Mouse (Mus musculus): Measurements from ENCODE around the gene Fam13a. TPM values are rescaled to one million over a fixed set of nuclear protein-coding genes. Genes with fewer than 3 reads are reported as not detected.
A peak's percentile ranks its signal among the peaks of the same experiment; 100 is the strongest.

Gene Fam13a
- polyA plus RNA-seq (2014; fragmentation: Nextera tagmentation; extraction: Ambion mirVana): 4.1 and 4.3 TPM in 2 replicates

DNA sequence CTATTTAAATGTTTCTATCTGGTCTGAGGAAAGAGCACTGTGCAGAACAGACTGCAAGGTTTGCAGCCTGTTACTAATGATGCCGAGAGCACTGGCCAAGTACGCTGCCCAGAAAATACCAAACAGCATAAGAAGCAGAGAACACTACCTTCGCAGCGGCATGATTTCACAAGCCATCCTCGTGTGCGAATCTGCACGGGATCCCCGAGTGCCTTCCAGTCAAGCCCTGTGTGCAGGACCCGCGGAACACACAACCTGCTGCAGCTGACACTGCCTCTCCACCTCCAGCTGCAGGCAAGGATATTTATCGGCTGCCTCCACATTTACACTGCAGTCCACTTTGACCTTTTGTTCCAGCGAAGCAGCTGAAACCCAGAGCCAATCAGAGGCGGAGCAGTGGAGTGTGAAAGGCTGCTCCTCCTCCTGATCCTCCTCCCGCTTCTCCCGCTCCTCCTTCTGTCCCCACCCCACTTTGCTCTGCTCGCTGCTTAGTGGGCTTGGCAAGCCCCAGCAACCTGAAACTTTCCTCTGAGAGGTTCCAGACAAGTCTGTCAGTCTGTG lies at the start of gene Fam13a:
Fam13a (minus strand) TSS at position 386 of the 561 bp plus-strand sequence.
- WGBS: under 1% methylated on average over 16 of the region's 16 CpGs
- peak; percentile 98 for ATAC-seq (ENCODE audit: insufficient number of reproducible peaks, low FRiP score, low TSS enrichment, low read depth)

DNA sequence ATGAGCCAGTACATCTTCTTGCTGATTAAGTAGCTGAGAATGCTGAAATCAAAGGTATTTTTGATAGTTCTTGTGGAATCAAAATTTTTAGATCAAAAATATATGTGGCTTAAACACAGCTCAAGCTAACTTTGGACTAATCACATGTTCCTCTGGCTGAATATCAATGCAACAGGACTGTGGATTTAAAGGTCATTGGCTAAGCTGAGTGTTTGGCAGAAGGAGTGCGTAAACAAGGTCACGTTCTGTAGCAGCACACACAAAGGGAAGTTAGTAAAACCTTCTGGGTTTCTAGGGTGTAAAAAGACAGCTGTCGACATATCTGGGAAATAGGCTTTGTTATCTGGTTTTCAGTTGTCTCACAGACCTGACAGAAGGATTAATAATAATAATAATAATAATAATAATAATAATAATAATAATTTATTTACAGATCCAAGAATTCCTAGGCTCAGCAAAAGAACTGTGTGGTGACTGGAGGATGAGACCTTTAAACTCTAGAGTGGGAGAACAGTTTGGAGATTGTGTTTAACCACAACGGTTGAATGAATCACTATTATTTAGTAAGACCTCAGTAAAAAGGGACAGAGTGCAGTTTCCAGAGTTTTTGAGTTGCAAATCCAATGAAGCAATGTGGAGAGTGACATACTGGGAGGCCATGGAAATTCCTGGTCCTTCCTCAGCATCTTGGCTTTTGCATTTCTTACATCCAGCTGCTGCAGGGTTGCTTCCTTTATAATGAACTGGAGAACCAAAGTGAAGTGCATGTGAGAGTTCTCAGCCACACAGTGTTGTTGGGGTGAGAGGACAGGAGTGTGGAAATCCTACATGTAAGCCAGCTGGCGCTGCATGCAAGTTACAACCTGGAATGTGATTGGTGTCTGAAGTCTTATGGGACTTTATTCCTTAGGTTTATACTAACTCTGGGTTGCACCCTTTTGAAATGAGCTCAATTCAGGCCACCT lies 48.0 kb upstream of the Fam13a start:
- Histone ChIP-seq H3K27me3 (ENCODE audit: control insufficient read depth, insufficient read depth, low read length) (no peaks in the 10 kb centered on the region), H3K4me3 (ENCODE audit: low read depth, low read length) (no peak overlapping the region), H3K27ac (replicated peaks; ENCODE audit: low read depth, low read length) (no peak overlapping the region), H3K9ac (ENCODE audit: low read length) (no peak overlapping the region), H3K9me3 (ENCODE audit: control insufficient read depth, low read length) (peaks cover 3% of the 10 kb centered on the region; the same call in 1 of the 2 replicates), H3K4me2 (ENCODE audit: low read depth, severe bottlenecking) (no peak overlapping the region), H3K36me3 (ENCODE audit: control insufficient read depth, insufficient read depth, low read length) (no peaks in the 10 kb centered on the region), H3K4me1 (ENCODE audit: control insufficient read depth, insufficient read depth, low read length) (no peaks in the 10 kb centered on the region)
- DNase-seq (ENCODE audit: low spot score) (no peak), ATAC-seq (ENCODE audit: insufficient number of reproducible peaks, low FRiP score, low TSS enrichment, low read depth) (no peak)
- WGBS: 89% methylated on average over 5 of the region's 5 CpGs

More for the DNA sequence above, at the start of gene Fam13a:
- DNase-seq (ENCODE audit: low spot score): peak; percentile 82
- peak within 1 kb of the TSS; percentile 57 for H3K4me2 ChIP-seq (ENCODE audit: low read depth, severe bottlenecking)
- H3K4me1 ChIP-seq (ENCODE audit: control insufficient read depth, insufficient read depth, low read length): no peaks in the 10 kb centered on the region
- no peaks in the 10 kb centered on the region for H3K36me3 ChIP-seq (ENCODE audit: control insufficient read depth, insufficient read depth, low read length)
- H3K4me3 ChIP-seq (ENCODE audit: low read depth, low read length): peak within 1 kb of the TSS; percentile 43
- no peak within 1 kb of the TSS for H3K27ac ChIP-seq (replicated peaks; ENCODE audit: low read depth, low read length)
- peak within 1 kb of the TSS; percentile 57 for H3K9ac ChIP-seq (ENCODE audit: low read length)
- no peaks in the 10 kb centered on the region for H3K9me3 ChIP-seq (ENCODE audit: control insufficient read depth, low read length)
- no peaks in the 10 kb centered on the region for H3K27me3 ChIP-seq (ENCODE audit: control insufficient read depth, insufficient read depth, low read length)

DNA sequence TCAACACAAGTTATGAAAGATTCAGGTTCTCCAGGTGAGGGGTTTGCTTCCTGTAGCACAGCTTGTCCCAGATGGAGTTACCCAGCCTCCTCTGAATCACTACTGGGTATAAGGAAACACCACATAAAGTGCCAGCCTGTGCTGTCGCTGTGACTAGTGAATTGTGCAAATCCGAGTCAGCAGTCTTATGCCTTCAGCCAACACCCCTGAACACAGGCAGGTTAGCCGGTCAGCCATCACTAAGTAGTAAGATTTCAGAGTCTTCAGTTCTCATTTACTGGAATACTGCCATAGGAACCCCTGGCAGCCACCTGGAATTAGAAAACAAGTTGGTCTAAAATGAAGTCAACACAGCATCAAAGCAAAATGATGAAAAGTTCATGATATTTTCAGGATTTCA lies 47.3 kb upstream of the Fam13a start:
- H3K9ac ChIP-seq (ENCODE audit: low read length): no peak overlapping the region
- WGBS: 79% methylated on average over 3 of the region's 3 CpGs
- H3K4me2 ChIP-seq (ENCODE audit: low read depth, severe bottlenecking): no peak overlapping the region
- H3K4me3 ChIP-seq (ENCODE audit: low read depth, low read length): no peak overlapping the region
- H3K27ac ChIP-seq (replicated peaks; ENCODE audit: low read depth, low read length): no peak overlapping the region
- no peaks in the 10 kb centered on the region for H3K4me1 ChIP-seq (ENCODE audit: control insufficient read depth, insufficient read depth, low read length)
- ATAC-seq (ENCODE audit: insufficient number of reproducible peaks, low FRiP score, low TSS enrichment, low read depth) (no peak), DNase-seq (ENCODE audit: low spot score) (no peak)
- H3K36me3 ChIP-seq (ENCODE audit: control insufficient read depth, insufficient read depth, low read length): no peaks in the 10 kb centered on the region
- no peaks in the 10 kb centered on the region for H3K27me3 ChIP-seq (ENCODE audit: control insufficient read depth, insufficient read depth, low read length)
- H3K9me3 ChIP-seq (ENCODE audit: control insufficient read depth, low read length): peaks cover 3% of the 10 kb centered on the region; the same call in 1 of the 2 replicates

DNA sequence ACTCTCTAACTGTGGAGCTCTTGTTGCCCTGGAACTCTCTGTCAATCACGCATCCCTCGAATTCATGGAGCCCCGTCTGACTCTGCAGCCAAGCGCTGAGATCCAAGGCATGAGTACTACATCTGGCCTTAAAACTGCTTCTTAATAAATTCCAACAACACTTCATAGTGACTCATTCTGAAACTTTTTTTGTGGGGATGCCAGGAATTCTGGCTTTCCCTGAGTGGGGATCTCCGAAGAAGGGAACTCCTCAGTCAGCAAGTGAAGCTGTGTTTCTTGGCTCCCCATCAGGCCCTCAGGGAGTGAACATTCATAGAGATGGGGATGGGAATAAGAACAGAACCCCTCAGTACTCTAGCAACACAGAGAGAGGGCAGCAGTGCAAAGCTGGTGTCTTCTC lies 43.8 kb upstream of the Fam13a start:
- Histone ChIP-seq H3K4me1 (ENCODE audit: control insufficient read depth, insufficient read depth, low read length) (no peaks in the 10 kb centered on the region), H3K4me2 (ENCODE audit: low read depth, severe bottlenecking) (no peak overlapping the region), H3K9me3 (ENCODE audit: control insufficient read depth, low read length) (no peaks in the 10 kb centered on the region), H3K4me3 (ENCODE audit: low read depth, low read length) (no peak overlapping the region), H3K27ac (replicated peaks; ENCODE audit: low read depth, low read length) (no peak overlapping the region), H3K9ac (ENCODE audit: low read length) (no peak overlapping the region), H3K27me3 (ENCODE audit: control insufficient read depth, insufficient read depth, low read length) (no peaks in the 10 kb centered on the region), H3K36me3 (ENCODE audit: control insufficient read depth, insufficient read depth, low read length) (no peaks in the 10 kb centered on the region)
- ATAC-seq (ENCODE audit: insufficient number of reproducible peaks, low FRiP score, low TSS enrichment, low read depth) (no peak), DNase-seq (ENCODE audit: low spot score) (no peak)
- WGBS: 90% methylated on average over 5 of the region's 5 CpGs

DNA sequence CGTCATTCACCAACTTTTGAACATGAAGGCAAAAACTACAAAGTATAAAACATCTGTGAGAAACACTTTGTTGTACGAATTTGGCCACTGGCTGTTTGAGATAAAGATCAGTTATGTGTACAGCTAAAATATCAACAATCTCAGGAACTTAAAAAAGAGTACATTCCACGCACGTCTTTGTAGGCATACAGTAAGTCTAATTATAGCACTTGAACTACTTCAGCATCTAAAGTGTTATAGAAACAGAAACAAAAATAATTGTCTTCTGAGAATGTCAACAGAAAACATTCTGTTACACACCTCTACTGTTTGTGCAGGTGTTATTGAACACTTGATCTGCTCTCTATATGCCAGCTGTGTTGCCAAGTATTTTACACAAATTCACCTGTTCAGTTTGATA lies 40.1 kb upstream of the Fam13a start:
- 90% methylated on average over 4 of the region's 4 CpGs for WGBS
- H3K27ac ChIP-seq (replicated peaks; ENCODE audit: low read depth, low read length): no peak overlapping the region
- ATAC-seq (ENCODE audit: insufficient number of reproducible peaks, low FRiP score, low TSS enrichment, low read depth): no peak

DNA sequence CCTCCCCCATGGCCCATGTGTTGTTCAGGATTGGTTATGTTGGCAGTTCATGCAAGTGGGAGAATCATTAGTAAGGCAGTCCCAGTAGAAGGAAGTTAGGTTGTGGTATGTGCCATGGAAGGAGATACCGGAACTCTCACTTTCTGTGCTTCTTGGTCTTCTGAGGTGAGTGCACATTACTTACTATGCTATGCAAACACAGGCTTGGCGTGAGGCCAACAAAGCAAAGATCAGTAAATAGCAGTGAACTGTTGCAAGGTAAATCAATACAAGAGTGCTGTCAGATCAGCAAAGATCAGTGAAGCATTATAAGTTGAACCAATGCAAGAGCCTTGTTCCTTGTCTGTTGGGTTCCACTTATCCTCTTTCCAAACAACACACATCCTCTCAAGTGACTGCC lies 28.9 kb upstream of the Fam13a start:
- ATAC-seq (ENCODE audit: insufficient number of reproducible peaks, low FRiP score, low TSS enrichment, low read depth): no peak

More for the DNA sequence above, 40.1 kb upstream of the Fam13a start:
- no peak overlapping the region for H3K4me3 ChIP-seq (ENCODE audit: low read depth, low read length)
- no peaks in the 10 kb centered on the region for H3K27me3 ChIP-seq (ENCODE audit: control insufficient read depth, insufficient read depth, low read length)
- no peaks in the 10 kb centered on the region for H3K36me3 ChIP-seq (ENCODE audit: control insufficient read depth, insufficient read depth, low read length)
- no peak overlapping the region for H3K9ac ChIP-seq (ENCODE audit: low read length)
- no peak overlapping the region for H3K4me2 ChIP-seq (ENCODE audit: low read depth, severe bottlenecking)
- H3K4me1 ChIP-seq (ENCODE audit: control insufficient read depth, insufficient read depth, low read length): no peaks in the 10 kb centered on the region
- DNase-seq (ENCODE audit: low spot score): no peak
- no peaks in the 10 kb centered on the region for H3K9me3 ChIP-seq (ENCODE audit: control insufficient read depth, low read length)

DNA sequence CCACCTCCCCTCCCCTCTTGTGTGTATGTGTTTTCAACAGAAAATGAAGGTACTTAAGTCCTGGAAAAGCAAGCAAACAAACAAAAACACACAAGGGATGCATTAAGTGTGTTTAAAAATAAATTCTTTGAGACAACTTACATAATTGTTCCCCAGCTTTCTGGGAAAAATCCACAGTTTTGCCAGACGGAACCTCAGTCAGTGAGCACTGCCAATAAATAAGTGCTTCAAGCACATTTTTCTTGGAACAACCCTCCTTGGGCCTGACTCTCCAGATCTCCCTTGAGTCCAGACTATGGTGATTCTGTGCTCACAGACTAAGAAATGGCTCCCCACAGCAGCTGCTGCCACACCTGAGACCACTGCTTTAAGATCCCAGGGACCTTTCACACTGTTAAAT lies 15.4 kb upstream of the Fam13a start:
- H3K9me3 ChIP-seq (ENCODE audit: control insufficient read depth, low read length): no peaks in the 10 kb centered on the region
- no peak overlapping the region for H3K4me3 ChIP-seq (ENCODE audit: low read depth, low read length)
- no peak overlapping the region for H3K27ac ChIP-seq (replicated peaks; ENCODE audit: low read depth, low read length)
- H3K9ac ChIP-seq (ENCODE audit: low read length): no peak overlapping the region
- DNase-seq (ENCODE audit: low spot score): no peak
- H3K4me1 ChIP-seq (ENCODE audit: control insufficient read depth, insufficient read depth, low read length): no peaks in the 10 kb centered on the region
- no peak overlapping the region for H3K4me2 ChIP-seq (ENCODE audit: low read depth, severe bottlenecking)
- H3K36me3 ChIP-seq (ENCODE audit: control insufficient read depth, insufficient read depth, low read length): no peaks in the 10 kb centered on the region
- no peaks in the 10 kb centered on the region for H3K27me3 ChIP-seq (ENCODE audit: control insufficient read depth, insufficient read depth, low read length)
- 91% methylated on average over 1 of the region's 1 CpGs for WGBS
- ATAC-seq (ENCODE audit: insufficient number of reproducible peaks, low FRiP score, low TSS enrichment, low read depth): no peak

More for the DNA sequence above, 28.9 kb upstream of the Fam13a start:
- H3K4me1 ChIP-seq (ENCODE audit: control insufficient read depth, insufficient read depth, low read length): no peaks in the 10 kb centered on the region
- no peak overlapping the region for H3K4me2 ChIP-seq (ENCODE audit: low read depth, severe bottlenecking)
- H3K9me3 ChIP-seq (ENCODE audit: control insufficient read depth, low read length): no peaks in the 10 kb centered on the region
- no peak overlapping the region for H3K4me3 ChIP-seq (ENCODE audit: low read depth, low read length)
- no peak overlapping the region for H3K9ac ChIP-seq (ENCODE audit: low read length)
- WGBS: 88% methylated on average over 2 of the region's 2 CpGs
- no peaks in the 10 kb centered on the region for H3K27me3 ChIP-seq (ENCODE audit: control insufficient read depth, insufficient read depth, low read length)
- no peak for DNase-seq (ENCODE audit: low spot score)
- no peaks in the 10 kb centered on the region for H3K36me3 ChIP-seq (ENCODE audit: control insufficient read depth, insufficient read depth, low read length)
- no peak overlapping the region for H3K27ac ChIP-seq (replicated peaks; ENCODE audit: low read depth, low read length)

DNA sequence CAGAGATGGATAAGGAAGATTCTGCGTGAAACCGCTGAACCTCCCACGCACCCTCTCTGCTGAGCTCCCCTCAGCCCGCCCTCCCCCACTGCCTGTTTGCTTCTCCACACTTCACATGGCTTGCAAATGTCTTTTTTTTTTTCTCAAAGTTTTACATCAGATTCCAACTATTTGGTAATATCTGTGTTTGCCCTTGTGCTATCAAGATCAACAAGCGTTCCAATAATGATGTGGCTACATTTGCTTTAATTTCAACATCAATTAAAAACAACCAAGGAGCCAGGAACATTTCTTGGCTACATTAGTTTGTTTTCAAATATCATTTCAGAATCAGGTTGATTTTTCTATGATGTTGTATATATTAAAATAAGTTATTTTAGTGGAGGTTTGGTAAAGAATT lies 8.4 kb upstream of the Fam13a start:
- Histone ChIP-seq H3K4me1 (ENCODE audit: control insufficient read depth, insufficient read depth, low read length) (no peaks in the 10 kb centered on the region), H3K27me3 (ENCODE audit: control insufficient read depth, insufficient read depth, low read length) (no peaks in the 10 kb centered on the region), H3K9ac (ENCODE audit: low read length) (no peak overlapping the region), H3K36me3 (ENCODE audit: control insufficient read depth, insufficient read depth, low read length) (no peaks in the 10 kb centered on the region), H3K27ac (replicated peaks; ENCODE audit: low read depth, low read length) (no peak overlapping the region), H3K4me2 (ENCODE audit: low read depth, severe bottlenecking) (no peak overlapping the region), H3K4me3 (ENCODE audit: low read depth, low read length) (no peak overlapping the region), H3K9me3 (ENCODE audit: control insufficient read depth, low read length) (no peaks in the 10 kb centered on the region; the same call in 1 of the 2 replicates)
- ATAC-seq (ENCODE audit: insufficient number of reproducible peaks, low FRiP score, low TSS enrichment, low read depth) (no peak), DNase-seq (ENCODE audit: low spot score) (no peak)
- 84% methylated on average over 5 of the region's 5 CpGs for WGBS

Data from limb, embryonic 11.5 days (tissue).